Mouse (Mus musculus) MEL (cell line): ENCODE measurements around the gene Cd82. TPM values are rescaled to one million over a fixed set of nuclear protein-coding genes. Genes with fewer than 3 reads are reported as not detected.

Source experiments
- DNase-seq: peaks from one replicate; pipeline ENCODE4 v3.0.0; 2011; ENCODE audit warnings: low read depth, low spot score
- H3K27ac ChIP-seq: 2 replicates; pipeline ENCODE4 v1.5.1; 2012; ENCODE audit warnings: low read depth, mild to moderate bottlenecking, control low read depth, low read length, moderate library complexity; ENCODE audit not compliant: control insufficient read depth
- H3K27me3 ChIP-seq, 2 experiments: fragments of 150-350 bp in 1 of 2; sonication (generic) in 1 of 2; 2 replicates each; pipeline ENCODE4 v1.6.1; 2012; ENCODE audit warnings: low read length in 2 of 2, mild to moderate bottlenecking in 2 of 2, improper control_type of control experiment in 1 of 2, moderate library complexity in 1 of 2; ENCODE audit not compliant: insufficient read depth in 2 of 2, control insufficient read depth in 1 of 2
- H3K36me3 ChIP-seq, 2 experiments: 2 replicates each; pipeline ENCODE4 v1.6.1; 2012 to 2014; ENCODE audit warnings: low read length in 2 of 2, improper control_type of control experiment in 1 of 2, inconsistent platforms in 1 of 2, mild to moderate bottlenecking in 1 of 2; ENCODE audit not compliant: insufficient read depth in 2 of 2, control insufficient read depth in 1 of 2
- H3K4me1 ChIP-seq, 2 experiments: fragments of 150-350 bp in 1 of 2; sonication (generic) in 1 of 2; 2 replicates each; pipeline ENCODE4 v1.6.1; 2012; ENCODE audit warnings: low read length in 2 of 2, improper control_type of control experiment in 1 of 2, mild to moderate bottlenecking in 1 of 2; ENCODE audit not compliant: insufficient read depth in 2 of 2, control insufficient read depth in 1 of 2
- H3K4me3 ChIP-seq, 2 experiments: fragments of 150-350 bp in 1 of 2; sonication (generic) in 1 of 2; 2 replicates each; pipeline ENCODE4 v1.5.1; 2012; ENCODE audit warnings: low read depth in 2 of 2, low read length in 2 of 2, mild to moderate bottlenecking in 2 of 2, moderate library complexity in 2 of 2, control low read depth in 1 of 2, improper control_type of control experiment in 1 of 2; ENCODE audit not compliant: control insufficient read depth in 1 of 2, insufficient read depth in 1 of 2
- H3K79me2 ChIP-seq: 2 replicates; pipeline ENCODE4 v1.6.1; 2012; ENCODE audit warnings: mild to moderate bottlenecking, low read length, moderate library complexity; ENCODE audit not compliant: control insufficient read depth, poor library complexity, insufficient read depth
- H3K9ac ChIP-seq: 2 replicates; pipeline ENCODE4 v1.6.1; 2012; ENCODE audit warnings: low read depth, mild to moderate bottlenecking, control low read depth, low read length, moderate library complexity; ENCODE audit not compliant: control insufficient read depth, poor library complexity, severe bottlenecking
- H3K9me3 ChIP-seq: fragments of 150-350 bp; sonication (generic); replicated peaks from 2 replicates; pipeline ENCODE4 v1.6.1; 2012; ENCODE audit warnings: mild to moderate bottlenecking, low read length, improper control_type of control experiment, moderate library complexity; ENCODE audit not compliant: insufficient read depth
- BHLHE40 ChIP-seq: IDR thresholded peaks from 2 replicates; pipeline ENCODE4 v1.6.1; 2012; ENCODE audit warnings: low read depth, mild to moderate bottlenecking, inconsistent platforms, low read length, improper control_type of control experiment, borderline replicate concordance
- CHD1 ChIP-seq: IDR thresholded peaks from 2 replicates; pipeline ENCODE4 v1.6.1; 2012; ENCODE audit warnings: low read depth, mild to moderate bottlenecking, inconsistent platforms, low read length, improper control_type of control experiment
- CHD2 ChIP-seq: IDR thresholded peaks from 2 replicates; pipeline ENCODE4 v1.6.1; 2011; ENCODE audit warnings: low read length, improper control_type of control experiment
- E2F4 ChIP-seq: IDR thresholded peaks from 2 replicates; pipeline ENCODE4 v1.6.1; 2011; ENCODE audit warnings: low read depth, low read length, improper control_type of control experiment, borderline replicate concordance
- ELF1 ChIP-seq: IDR thresholded peaks from 2 replicates; pipeline ENCODE4 v1.6.1; 2014; ENCODE audit warnings: low read depth, mild to moderate bottlenecking, inconsistent platforms, low read length, improper control_type of control experiment, moderate library complexity
- EP300 ChIP-seq, 2 experiments: IDR thresholded peaks; 2 replicates each; pipeline ENCODE4 v1.6.1; 2011; ENCODE audit warnings: improper control_type of control experiment in 2 of 2, low read length in 2 of 2, low read depth in 1 of 2, mild to moderate bottlenecking in 1 of 2
- ETS1 ChIP-seq: IDR thresholded peaks from 2 replicates; pipeline ENCODE4 v1.6.1; 2012; ENCODE audit warnings: low read depth, mild to moderate bottlenecking, inconsistent platforms, low read length, improper control_type of control experiment, moderate library complexity
- GATA1 ChIP-seq: IDR thresholded peaks from 2 replicates; pipeline ENCODE4 v1.6.1; 2011; ENCODE audit warnings: low read depth, low read length, improper control_type of control experiment
- JUND ChIP-seq: IDR thresholded peaks from 2 replicates; pipeline ENCODE4 v1.6.1; 2011; ENCODE audit warnings: low read depth, mild to moderate bottlenecking, improper control_type of control experiment, low read length
- MAX ChIP-seq: IDR thresholded peaks from 2 replicates; pipeline ENCODE4 v1.6.1; 2011; ENCODE audit warnings: low read length, improper control_type of control experiment
- MXI1 ChIP-seq: IDR thresholded peaks from 2 replicates; pipeline ENCODE4 v1.6.1; 2011; ENCODE audit warnings: mild to moderate bottlenecking, low read depth, low read length, improper control_type of control experiment
- MYC ChIP-seq: IDR thresholded peaks from 2 replicates; pipeline ENCODE4 v1.6.1; 2011; ENCODE audit warnings: low read depth, mild to moderate bottlenecking, low read length, improper control_type of control experiment, moderate library complexity
- NELFE ChIP-seq: IDR thresholded peaks from 2 replicates; pipeline ENCODE4 v1.6.1; 2011; ENCODE audit warnings: low read depth, low read length, improper control_type of control experiment
- POLR2AphosphoS2 ChIP-seq: IDR thresholded peaks from 2 replicates; pipeline ENCODE4 v1.6.1; 2011; ENCODE audit warnings: low read length, improper control_type of control experiment
- TAL1 ChIP-seq: IDR thresholded peaks from 2 replicates; pipeline ENCODE4 v1.6.1; 2012; ENCODE audit warnings: mild to moderate bottlenecking, inconsistent platforms, low read length, moderate library complexity, mixed read lengths
- UBTF ChIP-seq: IDR thresholded peaks from 2 replicates; pipeline ENCODE4 v1.6.1; 2012; ENCODE audit warnings: low read depth, mild to moderate bottlenecking, inconsistent platforms, low read length, improper control_type of control experiment, moderate library complexity, borderline replicate concordance; ENCODE audit not compliant: insufficient read depth
- USF1 ChIP-seq: IDR thresholded peaks from 2 replicates; pipeline ENCODE4 v1.6.1; 2014; ENCODE audit warnings: low read depth, mild to moderate bottlenecking, inconsistent platforms, low read length, improper control_type of control experiment, moderate library complexity
- USF2 ChIP-seq, 2 experiments: IDR thresholded peaks; 2 replicates each; pipeline ENCODE4 v1.6.1; 2011 to 2012; ENCODE audit warnings: improper control_type of control experiment in 2 of 2, low read length in 2 of 2, borderline replicate concordance in 1 of 2, inconsistent platforms in 1 of 2, low read depth in 1 of 2, mild to moderate bottlenecking in 1 of 2; ENCODE audit not compliant: insufficient read depth in 1 of 2
- ZC3H11A ChIP-seq: IDR thresholded peaks from 2 replicates; pipeline ENCODE4 v1.6.1; 2012; ENCODE audit warnings: low read depth, mild to moderate bottlenecking, inconsistent platforms, low read length, improper control_type of control experiment
- ZMIZ1 ChIP-seq: IDR thresholded peaks from 2 replicates; pipeline ENCODE4 v1.6.1; 2012; ENCODE audit warnings: low read depth, mild to moderate bottlenecking, inconsistent platforms, low read length, improper control_type of control experiment, moderate library complexity
- polyA plus RNA-seq, 2 experiments: library from polyadenylated mRNA; stranded (reverse) in 1 of 2; unstranded in 1 of 2; fragments of >175 nt in 1 of 2; fragments of >200 nt in 1 of 2; gene quantifications; 2 replicates each; pipeline versions ENCODE4 v1.2.1 to v1.2.4; 2012; ENCODE audit warnings: low replicate concordance in 2 of 2, low read depth in 1 of 2; ENCODE audit not compliant: insufficient read length in 2 of 2, insufficient read depth in 1 of 2, missing spikeins in 1 of 2
- total RNA-seq: library from RNA; depleted of rRNA; stranded (reverse); fragments of 300-350 nt; gene quantifications from 2 replicates; pipeline ENCODE4 v1.2.3, GENCODE M21; 2012

The Cd82 gene
- total and polyA plus RNA-seq, 3 experiments, result 37.6 to 59.7 TPM; not detected in 1

GRCm38 (mm10) chr2:93447500-93448249, 15.3 kb downstream of the Cd82 start (continued):
- TF ChIP-seq UBTF, result no peak
- TF ChIP-seq ZMIZ1, result 0 out of 2 replicates have a peak, but pooled peaks have one; percentile 24
- peak; percentile 86 for TF ChIP-seq ETS1
- no peak for TF ChIP-seq USF2 (IDR thresholded peaks at IDR 0.05; ENCODE audit: borderline replicate concordance in 1 of 2, insufficient read depth in 1 of 2, low read depth in 1 of 2, low read length in 2 of 2)
- TF ChIP-seq TAL1, result peak; percentile 88
- TF ChIP-seq JUND, result no peak
- TF ChIP-seq MYC, result peak; percentile 57; the same call in 1 of the 2 replicates
- TF ChIP-seq BHLHE40, result peak; percentile 44; the same call in 1 of the 2 replicates
- TF ChIP-seq CHD1, result no peak
- no peak for TF ChIP-seq CHD2
- TF ChIP-seq EP300 (IDR thresholded peaks at IDR 0.05; ENCODE audit: low read depth in 1 of 2, low read length in 2 of 2), result peak; percentile 90 to 93
- TF ChIP-seq POLR2AphosphoS2, result peak; percentile 48; the same call in 1 of the 2 replicates

- Histone ChIP-seq H3K9ac (no peak overlapping the region), H3K4me1 (peaks cover 20 to 34% of the 10 kb centered on the region in 2 experiments), H3K36me3 (peaks cover 3 to 27% of the 10 kb centered on the region in 2 experiments; a peak in 3 of 4 replicates), H3K4me3 (no peak overlapping the region), H3K27ac (peak overlapping the region; percentile 73), H3K9me3 (no peaks in the 10 kb centered on the region), H3K79me2 (no peaks in the 10 kb centered on the region), H3K27me3 (no peaks in the 10 kb centered on the region)
- peak; percentile 31; the same call in 1 of the 2 replicates for TF ChIP-seq GATA1
- TF ChIP-seq E2F4, result no peak
- DNase-seq, result peak; percentile 35
Observed at GRCm38 (mm10) chr2:93446606-93447353, 16.2 kb downstream of the Cd82 start.

- no peak for DNase-seq
- Histone ChIP-seq H3K4me1 (peaks cover 20 to 34% of the 10 kb centered on the region in 2 experiments), H3K9me3 (no peaks in the 10 kb centered on the region), H3K27me3 (no peaks in the 10 kb centered on the region), H3K36me3 (peaks cover 3 to 27% of the 10 kb centered on the region in 2 experiments; a peak in 3 of 4 replicates), H3K4me3 (no peak overlapping the region), H3K27ac (no peak overlapping the region), H3K9ac (no peak overlapping the region), H3K79me2 (no peaks in the 10 kb centered on the region)
- TF ChIP-seq POLR2AphosphoS2 (no peak), GATA1 (no peak), CHD2 (no peak), MXI1 (no peak), EP300 (IDR thresholded peaks at IDR 0.05; ENCODE audit: low read depth in 1 of 2, low read length in 2 of 2) (no peak), MAX (no peak), NELFE (no peak), ZC3H11A (no peak), USF1 (no peak), ELF1 (no peak)
Observed at GRCm38 (mm10) chr2:93445237-93445651, 17.7 kb downstream of the Cd82 start.
